Mouse (Mus musculus): ENCODE results near the gene Runx2.

Runx2 gene

GRCm38 (mm10) chr17:44814508-44815175, at the start of gene Runx2:
Gene Runx2, minus strand, starts transcription at chr17:44814797.
- no peak for DNase-seq (ENCODE audit: low read depth in 1 of 2, low spot score in 2 of 2)

DNA sequence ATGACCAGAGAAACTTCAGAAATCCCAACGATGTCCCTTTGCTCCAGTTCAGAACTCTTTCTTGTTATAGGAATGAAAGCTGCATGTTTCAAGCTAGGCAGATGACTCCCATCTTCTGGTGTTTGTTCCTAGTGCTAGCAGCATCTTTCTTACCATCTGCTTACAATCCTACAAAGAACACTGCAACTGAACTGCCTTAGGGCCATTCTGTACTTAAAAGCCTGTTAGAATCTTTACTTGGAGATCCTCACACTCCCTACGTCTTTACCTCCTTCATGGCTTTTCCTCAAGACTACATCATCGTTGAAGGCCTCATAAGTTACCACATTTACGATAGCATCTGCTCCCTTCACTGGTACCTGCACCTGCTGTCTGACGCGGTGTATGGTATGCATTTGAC, 48.6 kb upstream of the Runx2 start:
- DNase-seq (ENCODE audit: low read depth in 1 of 2, low spot score in 2 of 2) = no peak

GRCm38 (mm10) chr17:44842184-44842583, 27.6 kb upstream of the Runx2 start:
- DNase-seq (ENCODE audit: low read depth in 1 of 2, low spot score in 2 of 2) = no peak

- DNase-seq (ENCODE audit: low read depth in 1 of 2, low spot score in 2 of 2) = no peak
Observed at GRCm38 (mm10) chr17:44831201-44831600, 16.6 kb upstream of the Runx2 start.

GRCm38 (mm10) chr17:44829587-44829986, 15.0 kb upstream of the Runx2 start:
- DNase-seq (ENCODE audit: low read depth in 1 of 2, low spot score in 2 of 2) = no peak

GRCm38 (mm10) chr17:44827964-44828363, 13.4 kb upstream of the Runx2 start:
- DNase-seq (ENCODE audit: low read depth in 1 of 2, low spot score in 2 of 2) = no peak

DNA sequence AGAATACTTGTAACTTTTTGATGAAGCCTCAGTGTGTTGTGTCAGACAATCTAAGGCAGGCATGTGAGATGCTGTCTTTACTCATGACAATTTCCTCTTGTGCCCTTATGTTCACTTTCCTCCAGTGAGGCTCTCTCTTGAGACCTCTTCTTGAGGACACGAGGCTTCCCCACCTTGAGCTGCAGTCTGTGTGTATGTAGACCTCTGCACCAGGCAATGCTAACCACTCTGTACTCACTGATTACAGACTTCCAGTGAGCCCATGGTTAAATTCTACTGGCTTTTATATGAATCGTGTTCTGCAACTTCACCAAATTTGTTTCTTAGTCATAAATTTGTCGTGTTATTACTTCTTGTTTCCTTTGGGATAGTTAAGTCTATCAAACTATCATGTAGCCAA, 12.5 kb upstream of the Runx2 start:
- DNase-seq (ENCODE audit: low read depth in 1 of 2, low spot score in 2 of 2) = no peak

DNA sequence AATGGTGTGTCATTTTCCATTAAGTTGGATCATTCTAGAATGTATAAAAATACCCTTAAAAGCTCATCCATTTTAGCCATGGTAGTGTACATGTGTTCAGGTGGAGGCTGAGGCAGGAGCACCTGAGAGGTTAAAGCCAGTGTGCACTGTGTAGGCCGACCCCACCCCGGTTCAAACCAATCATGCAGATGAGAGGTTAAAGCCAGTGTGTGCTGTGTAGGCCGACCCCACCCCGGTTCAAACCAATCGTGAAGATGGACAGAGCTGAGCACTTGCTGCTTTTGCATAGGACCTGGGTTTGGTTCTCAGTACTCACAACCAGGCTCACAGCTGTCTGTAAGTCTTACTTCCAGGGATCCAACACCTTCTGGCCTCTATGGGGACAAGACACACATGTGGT, 7.3 kb upstream of the Runx2 start:
- DNase-seq (ENCODE audit: low read depth in 1 of 2, low spot score in 2 of 2) = no peak

DNA sequence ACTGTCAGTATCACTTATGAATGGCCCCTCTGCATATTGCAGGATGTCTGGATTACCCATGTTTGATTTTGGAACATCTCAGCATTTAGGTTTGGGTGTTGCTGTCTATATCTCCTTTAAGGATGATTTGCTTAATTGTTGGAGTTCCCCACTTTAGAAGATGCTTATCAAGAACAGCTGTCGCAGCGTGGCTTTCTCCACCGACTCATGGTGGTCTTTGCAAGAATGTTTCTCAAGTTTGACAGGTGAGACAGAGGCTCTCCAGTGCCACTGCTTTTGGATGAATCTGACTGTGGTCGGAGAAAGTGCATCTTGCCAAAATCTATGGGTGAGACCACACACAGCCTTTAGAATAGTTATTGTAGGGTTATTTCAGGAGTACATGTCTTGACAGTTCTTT, 5.2 kb upstream of the Runx2 start:
- no peak for DNase-seq (ENCODE audit: low read depth in 1 of 2, low spot score in 2 of 2)

DNA sequence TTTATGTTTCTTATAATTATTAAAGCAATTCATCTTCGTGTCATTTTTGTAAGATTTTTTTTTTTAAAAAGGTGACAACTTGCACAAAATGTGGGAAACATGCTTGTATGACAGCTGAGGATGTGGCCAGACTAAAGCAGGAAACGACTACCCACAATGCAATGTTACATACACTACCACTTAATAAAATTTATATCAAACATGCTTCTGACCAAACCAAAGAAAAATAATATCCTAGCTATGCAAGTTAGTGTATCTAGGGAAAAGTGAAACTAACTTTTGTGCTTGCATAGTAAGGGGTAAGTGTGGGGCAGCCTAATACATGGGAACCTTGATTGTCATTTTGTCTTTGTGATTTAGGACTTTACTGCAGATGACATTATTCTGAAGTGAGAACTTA, 4.2 kb upstream of the Runx2 start:
- no peak for DNase-seq (ENCODE audit: low read depth in 1 of 2, low spot score in 2 of 2)

DNA sequence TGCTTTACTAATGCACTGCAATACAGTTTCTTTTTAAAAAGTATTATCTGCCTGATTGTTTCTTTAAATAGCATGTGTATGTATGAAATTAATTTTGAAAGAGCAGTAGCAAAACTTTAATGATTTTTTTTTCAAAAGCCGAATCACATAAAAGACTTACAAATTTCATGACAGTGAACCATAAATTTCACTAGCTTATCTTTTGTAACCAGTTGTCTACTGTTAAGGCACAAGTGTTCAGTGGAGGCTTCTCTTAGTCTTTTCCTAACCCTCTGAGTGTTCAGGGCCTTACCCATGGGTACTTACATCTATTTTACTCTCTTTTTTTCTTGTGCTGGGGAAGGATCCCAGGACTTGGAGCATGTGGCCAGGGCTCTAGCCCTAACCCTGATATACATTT, 7.6 kb downstream of the Runx2 start:
- DNase-seq (ENCODE audit: low read depth in 1 of 2, low spot score in 2 of 2) = no peak

DNA sequence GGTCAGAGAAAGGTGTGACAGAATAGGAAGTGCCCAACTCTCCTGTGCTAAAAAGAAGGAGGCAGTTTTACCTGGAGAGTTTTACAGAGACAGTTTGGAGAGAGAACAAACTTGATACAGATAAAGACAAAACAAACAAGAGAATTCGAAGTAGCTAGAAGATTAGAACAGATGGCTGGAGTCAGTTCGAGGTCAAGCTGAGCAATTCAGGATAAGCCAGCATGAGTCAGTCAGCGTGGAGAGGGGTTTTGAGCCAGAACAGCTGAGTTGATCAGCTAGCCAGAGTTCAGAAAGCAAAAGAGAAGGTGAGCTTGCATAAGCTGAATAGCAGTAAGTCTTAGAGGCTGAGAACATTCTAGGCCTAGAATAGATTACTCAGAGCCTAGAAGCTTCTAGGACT, 17.3 kb downstream of the Runx2 start:
- DNase-seq (ENCODE audit: low read depth in 1 of 2, low spot score in 2 of 2) = no peak

DNA sequence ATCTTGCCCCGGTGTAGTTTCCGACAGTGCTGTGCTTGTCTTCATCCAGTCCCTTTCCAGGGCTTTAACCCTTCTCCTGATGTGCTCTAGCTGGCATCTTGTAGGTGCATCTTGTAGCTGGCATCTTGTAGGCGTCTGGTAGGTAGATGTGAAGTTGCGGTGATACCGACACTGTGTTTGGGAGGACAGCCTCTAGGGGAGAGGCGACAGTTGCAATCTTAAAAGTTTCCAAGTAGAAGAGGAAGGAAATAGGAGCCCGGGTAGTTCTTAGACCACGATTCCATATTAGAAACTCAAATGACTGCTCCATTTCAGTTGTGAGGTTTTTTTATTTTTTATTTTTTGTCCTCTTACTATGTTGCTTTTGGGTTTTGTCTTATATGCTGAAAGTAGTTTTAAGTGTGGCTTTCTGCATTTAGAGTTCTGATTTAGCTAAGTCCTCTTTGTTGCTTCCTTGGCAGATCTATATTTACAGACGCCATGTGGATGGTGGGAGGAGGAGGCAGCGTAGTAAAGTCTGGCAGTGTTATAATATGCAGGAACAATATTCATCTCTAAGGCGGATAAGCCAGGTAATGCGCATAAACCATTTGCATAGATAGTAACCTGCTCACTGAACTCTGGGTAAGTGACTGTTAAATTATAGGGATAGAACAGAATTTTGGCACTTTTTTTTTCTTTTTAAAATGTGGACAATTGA, 22.2 kb downstream of the Runx2 start:
- DNase-seq (ENCODE audit: low read depth in 1 of 2, low spot score in 2 of 2) = no peak

DNA sequence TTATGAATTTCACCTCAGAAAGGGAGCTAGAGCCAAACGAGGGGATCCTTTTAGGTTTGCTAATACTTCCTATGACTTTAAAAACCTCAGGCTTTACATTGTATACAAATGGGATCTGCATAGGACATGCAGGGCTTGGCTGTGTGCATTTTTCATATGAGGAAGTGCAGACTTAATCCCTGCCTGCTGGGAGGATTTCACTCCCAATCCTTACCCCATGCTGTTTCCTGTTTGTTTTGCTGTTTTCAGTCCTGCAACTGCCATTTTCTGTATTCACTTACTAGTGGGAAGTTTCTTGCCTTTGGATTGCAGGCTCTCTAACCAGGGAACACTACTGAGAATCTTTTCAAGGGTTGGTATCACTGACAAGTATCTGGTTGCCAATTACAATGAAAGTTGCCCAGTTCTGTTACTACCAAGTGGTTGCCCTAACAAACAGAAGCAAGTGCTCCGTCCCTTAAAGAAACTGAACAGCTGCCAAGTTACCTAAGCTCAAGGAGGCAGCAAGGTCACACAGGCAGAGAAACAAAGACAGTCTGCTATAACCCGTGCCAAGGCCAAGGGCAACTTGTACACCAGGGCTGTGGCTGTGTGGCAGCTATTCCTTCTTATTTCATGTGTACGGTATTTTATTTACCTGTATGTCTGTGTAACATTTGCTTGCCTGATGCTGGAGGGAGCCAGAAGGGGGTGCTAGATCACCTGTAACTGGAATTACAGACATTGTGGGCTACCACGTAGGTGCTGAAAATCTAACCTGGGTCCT, 25.4 kb downstream of the Runx2 start:
- no peak for DNase-seq (ENCODE audit: low read depth in 1 of 2, low spot score in 2 of 2)

GRCm38 (mm10) chr17:44783143-44783542, 31.5 kb downstream of the Runx2 start:
- peak in 1 of 2 experiments; percentile 23 for DNase-seq (ENCODE audit: low read depth in 1 of 2, low spot score in 2 of 2)

- no peak for DNase-seq (ENCODE audit: low read depth in 1 of 2, low spot score in 2 of 2)
Observed at GRCm38 (mm10) chr17:44782366-44782765, 32.2 kb downstream of the Runx2 start.

DNA sequence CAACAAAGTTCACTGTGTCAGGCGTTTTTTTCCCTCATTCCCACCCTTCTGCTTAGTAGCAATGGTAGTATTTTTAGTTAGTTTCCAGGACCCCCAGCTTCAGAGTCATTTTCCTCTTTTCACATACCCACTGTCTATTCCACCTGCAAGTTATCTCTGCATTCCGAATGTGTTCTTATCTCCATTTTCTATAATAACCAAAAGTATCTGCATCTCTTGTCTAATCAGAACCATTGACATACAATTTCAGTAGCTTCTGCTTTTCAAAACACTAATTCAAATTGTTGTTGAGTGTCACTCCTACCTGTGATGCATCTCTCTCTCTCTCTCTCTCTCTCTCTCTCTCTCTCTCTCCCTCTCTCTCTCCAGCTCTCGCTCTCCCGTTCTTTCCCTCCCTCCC, 34.2 kb downstream of the Runx2 start:
- DNase-seq (ENCODE audit: low read depth in 1 of 2, low spot score in 2 of 2) = no peak

- DNase-seq (ENCODE audit: low read depth in 1 of 2, low spot score in 2 of 2) = no peak
Observed at GRCm38 (mm10) chr17:44778141-44778540, 36.5 kb downstream of the Runx2 start.

DNA sequence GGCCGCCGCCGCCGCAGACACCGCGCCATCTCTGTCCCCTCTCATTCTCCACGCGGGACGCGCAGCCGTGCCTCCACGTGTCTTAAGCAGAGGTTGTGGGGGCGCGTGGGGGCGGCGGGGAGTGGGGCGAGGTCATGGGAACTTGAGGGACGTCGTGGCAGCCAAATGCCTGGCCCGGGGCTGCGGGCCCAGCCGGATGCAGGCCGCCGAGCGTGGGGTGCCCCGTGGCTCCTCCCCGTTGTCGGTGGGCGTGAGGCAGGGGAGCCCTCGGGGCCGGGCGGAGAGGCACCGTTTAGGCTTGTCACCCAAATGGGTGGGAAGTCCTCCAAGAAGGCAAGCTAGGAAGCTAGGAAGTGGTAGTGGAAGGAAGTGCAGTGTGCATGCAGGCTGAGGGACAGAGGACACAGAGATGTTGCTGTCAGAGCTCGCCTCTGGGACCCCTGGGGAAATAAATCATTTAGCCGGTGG, 37.2 kb downstream of the Runx2 start:
- DNase-seq (ENCODE audit: low read depth in 1 of 2, low spot score in 2 of 2) = peak; percentile 22 to 47

DNA sequence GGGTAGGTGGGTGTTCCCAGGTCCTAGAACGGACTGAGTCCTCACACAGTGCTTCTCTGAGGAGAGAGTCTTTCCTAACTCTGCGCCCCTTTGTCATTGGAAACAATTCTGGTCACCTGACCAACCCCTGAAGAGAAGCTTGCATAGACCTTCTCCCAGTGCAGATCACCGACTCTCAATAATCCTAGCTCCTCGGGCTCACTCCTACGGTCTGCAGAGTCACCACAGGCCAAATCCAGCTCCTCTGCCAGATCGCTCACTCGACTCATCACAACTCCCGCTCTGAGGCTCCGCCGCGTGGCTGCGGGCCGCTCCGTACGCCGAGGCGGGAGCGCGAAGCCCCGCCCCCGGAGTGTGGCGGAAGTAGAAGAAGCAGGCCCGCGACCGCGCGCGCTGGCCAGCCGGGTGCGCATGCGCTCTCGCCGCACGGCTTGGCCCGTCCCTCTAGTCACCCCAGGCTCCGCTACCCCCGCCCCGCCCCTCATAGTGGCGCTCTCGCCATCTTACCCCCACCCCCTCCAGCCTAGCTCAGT, 37.8 kb downstream of the Runx2 start, which contains the start of gene Supt3:
TSS of gene Supt3 (plus strand) at position 415 of the 533 bp plus-strand sequence.
- DNase-seq (ENCODE audit: low read depth in 1 of 2, low spot score in 2 of 2) = peak; percentile 82 to 93

DNA sequence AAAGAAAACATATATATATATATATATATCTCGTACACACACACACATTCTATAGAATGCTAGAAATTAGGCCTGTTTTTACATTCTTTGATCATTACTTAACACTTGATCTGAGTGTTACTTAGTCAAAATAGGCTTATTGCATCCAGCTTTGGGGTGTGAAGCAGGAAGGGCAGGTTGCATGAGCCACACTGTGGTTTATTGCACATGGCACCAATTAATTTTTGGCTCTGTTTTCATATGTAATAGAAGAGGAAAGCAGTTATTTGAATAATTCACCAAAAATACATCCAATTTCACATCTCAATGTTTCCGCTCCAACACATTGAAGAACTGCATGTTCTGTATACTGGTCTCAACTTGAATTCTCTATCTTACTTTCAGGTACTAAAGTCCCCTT, 42.0 kb downstream of the Runx2 start:
- DNase-seq (ENCODE audit: low read depth in 1 of 2, low spot score in 2 of 2) = no peak

DNA sequence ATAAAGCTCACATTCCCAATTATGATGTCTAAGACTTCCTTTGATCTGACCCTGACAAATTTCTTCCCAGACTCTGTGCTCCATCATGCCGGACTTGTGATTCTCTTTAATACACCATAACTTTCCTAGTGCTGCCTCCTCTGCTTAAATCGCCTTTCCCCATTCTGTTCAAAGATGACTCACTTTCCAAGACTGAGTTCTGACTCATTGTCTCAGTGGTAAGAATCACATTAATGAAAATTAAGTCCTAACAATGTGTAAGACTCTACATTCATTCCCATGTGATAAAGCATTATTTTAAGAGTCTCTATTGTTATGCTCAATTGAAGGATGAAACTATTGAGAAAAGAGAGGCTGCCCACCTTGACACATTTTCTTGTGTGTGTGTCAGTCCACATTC, 43.7 kb downstream of the Runx2 start:
- DNase-seq (ENCODE audit: low read depth in 1 of 2, low spot score in 2 of 2) = no peak
